Mouse (Mus musculus) heart, embryonic 13.5 days (tissue): ENCODE data around the gene Pcnx4. TPM values are rescaled to one million over a fixed set of nuclear protein-coding genes. Genes with fewer than 3 reads are reported as not detected.
"Not testable (repeated sequence)": the region's sequence is repeated elsewhere in the genome, so short reads cannot be mapped to it uniquely, and the experiment has no call there.

ENCODE experiments used
- ATAC-seq: fragments of 200-750 bp; cut with Nextera tagmentation; 2 replicates; pipeline ENCODE4 v1.8.0; 2017; ENCODE audit warnings: moderate TSS enrichment; ENCODE audit not compliant: insufficient number of reproducible peaks, low FRiP score, low TSS enrichment; ENCODE audit errors: extremely low read depth
- H3K27ac ChIP-seq: fragments of 300-500 bp; sonication (generic); replicated peaks from 2 replicates; pipeline ENCODE4 v1.5.1; 2015; ENCODE audit warnings: moderate library complexity, mild to moderate bottlenecking, inconsistent platforms
- H3K27me3 ChIP-seq: fragments of 300-500 bp; sonication (generic); replicated peaks from 2 replicates; pipeline ENCODE4 v1.6.1; 2015; ENCODE audit warnings: mild to moderate bottlenecking, inconsistent platforms
- H3K36me3 ChIP-seq: fragments of 300-500 bp; sonication (generic); 2 replicates; pipeline ENCODE4 v1.6.1; 2015; ENCODE audit warnings: mild to moderate bottlenecking, inconsistent platforms
- H3K4me1 ChIP-seq: fragments of 300-500 bp; sonication (generic); 2 replicates; pipeline ENCODE4 v1.6.1; 2015; ENCODE audit warnings: inconsistent platforms
- H3K4me2 ChIP-seq: fragments of 300-500 bp; sonication (generic); 2 replicates; pipeline ENCODE4 v1.6.1; 2015; ENCODE audit warnings: inconsistent platforms, mild to moderate bottlenecking, moderate library complexity
- H3K4me3 ChIP-seq: fragments of 300-500 bp; sonication (generic); 2 replicates; pipeline ENCODE4 v1.5.1; 2015; ENCODE audit warnings: moderate library complexity, mild to moderate bottlenecking, inconsistent platforms
- H3K9ac ChIP-seq: fragments of 300-500 bp; sonication (generic); 2 replicates; pipeline ENCODE4 v1.6.1; 2015; ENCODE audit warnings: inconsistent platforms, mild to moderate bottlenecking, moderate library complexity
- H3K9me3 ChIP-seq: fragments of 300-500 bp; sonication (generic); 2 replicates; pipeline ENCODE4 v1.6.1; 2016; ENCODE audit warnings: inconsistent platforms
- WGBS: fragments of 180-500 bp; shearing (Covaris S2); methylation state at CpG from one replicate; pipeline ENCODE4 v1.1.7; 2015; ENCODE audit warnings: mixed read lengths; 5-methylcytosine and 5-hydroxymethylcytosine counted together
- polyA plus RNA-seq: library from polyadenylated mRNA; unstranded; fragments of >200 nt; fragmentation: Nextera tagmentation; extraction: Ambion mirVana; gene quantifications from 2 replicates; pipeline ENCODE4 v1.2.1, GENCODE M21; 2015

Pcnx4 gene
- polyA plus RNA-seq, 1 experiment from 2014 or later, result 6.9 TPM

GRCm38 (mm10) chr12:72598731-72599130, 62.5 kb downstream of the Pcnx4 start:
- H3K9ac ChIP-seq, H3K27me3 ChIP-seq, H3K4me1 ChIP-seq, H3K4me3 ChIP-seq, H3K9me3 ChIP-seq, H3K36me3 ChIP-seq, H3K4me2 ChIP-seq, ATAC-seq, H3K27ac ChIP-seq: not testable (repeated sequence)
- 88% methylated on average over 2 of the region's 2 CpGs for WGBS

DNA sequence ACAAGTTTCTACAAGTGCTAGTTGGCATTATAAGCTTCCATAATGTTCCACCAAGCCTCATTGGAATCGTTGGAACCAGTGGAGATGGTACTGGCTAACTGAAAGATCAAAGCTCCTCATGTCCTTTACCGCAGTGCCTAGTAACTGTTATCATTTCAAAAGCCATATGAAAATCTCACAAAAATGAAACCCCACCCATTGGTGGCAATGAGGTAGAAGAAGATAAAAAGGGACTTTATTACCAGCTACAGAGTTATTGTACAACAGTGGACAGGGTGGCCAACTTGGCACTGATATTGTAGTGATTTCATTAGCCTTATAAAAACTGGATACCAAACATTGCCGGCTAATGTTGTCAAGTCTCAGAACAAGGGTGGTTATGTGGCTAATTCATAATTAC, 75.9 kb downstream of the Pcnx4 start:
- Histone ChIP-seq H3K9ac (no peak overlapping the region), H3K27me3 (no peaks in the 10 kb centered on the region), H3K27ac (no peak overlapping the region), H3K36me3 (no peaks in the 10 kb centered on the region), H3K4me3 (no peak overlapping the region), H3K9me3 (0 out of 2 replicates have a peak, but pooled peaks cover 3% of the 10 kb centered on the region), H3K4me2 (no peak overlapping the region), H3K4me1 (no peaks in the 10 kb centered on the region)
- no peak for ATAC-seq
- WGBS, result 86% methylated on average over 3 of the region's 3 CpGs

GRCm38 (mm10) chr12:72620856-72621255, 84.7 kb downstream of the Pcnx4 start:
- WGBS, result 84% methylated on average over 7 of the region's 7 CpGs
- H3K4me1 ChIP-seq, result no peaks in the 10 kb centered on the region
- no peaks in the 10 kb centered on the region for H3K36me3 ChIP-seq
- H3K27ac ChIP-seq, result no peak overlapping the region
- H3K9ac ChIP-seq, result no peak overlapping the region
- no peak overlapping the region for H3K4me2 ChIP-seq
- 0 out of 2 replicates have a peak, but pooled peaks cover 6% of the 10 kb centered on the region for H3K9me3 ChIP-seq
- H3K4me3 ChIP-seq, result no peak overlapping the region
- ATAC-seq, result no peak
- H3K27me3 ChIP-seq, result no peaks in the 10 kb centered on the region

GRCm38 (mm10) chr12:72621441-72621840, 85.3 kb downstream of the Pcnx4 start:
- Histone ChIP-seq H3K4me2 (no peak overlapping the region), H3K27me3 (no peaks in the 10 kb centered on the region), H3K4me3 (no peak overlapping the region), H3K9me3 (0 out of 2 replicates have a peak, but pooled peaks cover 4% of the 10 kb centered on the region), H3K9ac (no peak overlapping the region), H3K4me1 (no peaks in the 10 kb centered on the region), H3K27ac (no peak overlapping the region), H3K36me3 (no peaks in the 10 kb centered on the region)
- no peak for ATAC-seq
- WGBS, result 78% methylated on average over 1 of the region's 1 CpGs

GRCm38 (mm10) chr12:72622853-72623496, 86.8 kb downstream of the Pcnx4 start:
- Histone ChIP-seq H3K27me3 (no peaks in the 10 kb centered on the region), H3K4me1 (no peaks in the 10 kb centered on the region), H3K36me3 (no peaks in the 10 kb centered on the region), H3K9ac (no peak overlapping the region), H3K9me3 (no peaks in the 10 kb centered on the region), H3K27ac (no peak overlapping the region), H3K4me3 (no peak overlapping the region), H3K4me2 (no peak overlapping the region)
- no peak for ATAC-seq
- 57% methylated on average over 5 of the region's 5 CpGs for WGBS

DNA sequence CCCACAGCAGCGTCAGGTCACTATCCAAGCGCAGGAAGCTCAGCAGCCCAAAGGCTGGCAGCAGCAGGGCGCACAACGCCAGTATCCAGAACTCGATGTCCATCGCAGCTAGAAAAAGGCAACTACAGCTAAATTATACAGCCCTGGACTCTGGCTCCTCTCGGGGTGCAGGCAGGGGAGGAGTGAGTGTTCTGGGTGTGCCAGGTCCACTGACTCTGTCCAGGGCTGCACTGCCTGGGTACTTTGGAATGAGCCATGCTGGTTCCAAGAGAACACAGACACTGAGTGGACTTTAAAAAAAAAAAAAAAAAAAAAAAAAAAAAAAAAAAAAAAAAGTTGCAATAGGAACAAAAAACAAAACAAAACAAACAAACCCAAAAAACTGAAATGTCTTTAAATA, 92.6 kb downstream of the Pcnx4 start:
- Histone ChIP-seq H3K4me3 (no peak overlapping the region), H3K9me3 (no peaks in the 10 kb centered on the region), H3K36me3 (no peaks in the 10 kb centered on the region), H3K27ac (no peak overlapping the region), H3K9ac (no peak overlapping the region), H3K27me3 (no peaks in the 10 kb centered on the region), H3K4me2 (no peak overlapping the region), H3K4me1 (no peaks in the 10 kb centered on the region)
- ATAC-seq, result no peak
- WGBS, result 80% methylated on average over 7 of the region's 7 CpGs

Other genes starting within 250 kb of the Pcnx4 start
- gene Rtn1, start 127.3 kb upstream of the Pcnx4 start, polyA plus RNA-seq, result 15.8 and 16.0 TPM in 2 replicates
- gene Lrrc9, start 94.5 kb upstream of the Pcnx4 start, polyA plus RNA-seq, result 0.79 and 1.0 TPM in 2 replicates
- not detected in 2 replicates for gene Gm4756, start 113.3 kb downstream of the Pcnx4 start, polyA plus RNA-seq
- gene Dhrs7, start 128.5 kb downstream of the Pcnx4 start, polyA plus RNA-seq, result 53.1 and 58.7 TPM in 2 replicates
- 35.9 and 43.5 TPM in 2 replicates for gene Ppm1a, start 221.1 kb downstream of the Pcnx4 start, polyA plus RNA-seq